Mouse (Mus musculus) left cerebral cortex, postnatal 10 days (tissue): ENCODE data around the gene Tln1. TPM values are rescaled to one million over a fixed set of nuclear protein-coding genes. Genes with fewer than 3 reads are reported as not detected.
"Not testable (repeated sequence)": the region's sequence is repeated elsewhere in the genome, so short reads cannot be mapped to it uniquely, and the experiment has no call there.

Source experiments
- DNase-seq, 2 experiments: peaks; one replicate each; pipeline ENCODE4 v3.0.0; 2021 to 2022; ENCODE audit warnings: low spot score in 2 of 2, mixed read lengths in 1 of 2; ENCODE audit errors: extremely low spot score in 1 of 2
- intact Hi-C: fragments of 180-260 bp; cut with DNase I; formaldehyde crosslinking; loops from one replicate; pipeline ENCODE4 v1.15.1; 2025
- total RNA-seq, 2 experiments: library from RNA; stranded (reverse); gene quantifications; 2 replicates each; pipeline ENCODE4 v1.2.3; 2021

Tln1 gene
- total RNA-seq, 2 experiments from 2014 or later: 48.7 to 55.3 TPM

- DNase-seq: peak; percentile 95 to 96
- intact Hi-C loops: loop anchor here (5.0 kb wide), 2 partner anchors 34 to 64 kb away; no protein-coding TSS in a partner anchor
Observed at GRCm38 (mm10) chr4:43493186-43493845, 69.2 kb downstream of the Tln1 start.

DNA sequence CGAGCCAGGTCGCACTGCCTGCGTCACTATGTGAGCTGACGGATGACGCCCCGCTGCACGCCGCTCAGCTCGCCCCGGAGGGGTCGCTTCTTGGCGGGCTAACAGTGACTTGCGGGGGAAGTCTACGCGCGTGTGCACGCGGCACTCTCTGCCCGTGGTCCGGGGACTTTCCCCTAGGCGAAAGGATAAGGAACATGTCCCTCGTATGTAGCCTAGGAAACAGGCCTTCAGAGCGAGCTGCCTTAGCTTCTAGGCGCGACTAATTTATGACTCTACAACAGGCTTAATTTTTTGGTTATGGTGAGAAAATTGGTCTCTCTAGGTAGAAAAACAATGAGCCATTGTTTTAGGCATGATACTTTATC, 69.7 kb downstream of the Tln1 start, which contains the start of gene Ccdc107:
Ccdc107 (plus strand) TSS at position 80 of the 365 bp plus-strand sequence.
- DNase-seq: peak; percentile 92 to 94
- intact Hi-C loops: loop anchor here (5.0 kb wide), 2 partner anchors 34 to 64 kb away; no protein-coding TSS in a partner anchor

- intact Hi-C loops: loop anchor here (5.0 kb wide), 2 partner anchors 35 to 65 kb away; no protein-coding TSS in a partner anchor
- DNase-seq: no peak
Observed at GRCm38 (mm10) chr4:43492101-43492820, 70.2 kb downstream of the Tln1 start.

DNA sequence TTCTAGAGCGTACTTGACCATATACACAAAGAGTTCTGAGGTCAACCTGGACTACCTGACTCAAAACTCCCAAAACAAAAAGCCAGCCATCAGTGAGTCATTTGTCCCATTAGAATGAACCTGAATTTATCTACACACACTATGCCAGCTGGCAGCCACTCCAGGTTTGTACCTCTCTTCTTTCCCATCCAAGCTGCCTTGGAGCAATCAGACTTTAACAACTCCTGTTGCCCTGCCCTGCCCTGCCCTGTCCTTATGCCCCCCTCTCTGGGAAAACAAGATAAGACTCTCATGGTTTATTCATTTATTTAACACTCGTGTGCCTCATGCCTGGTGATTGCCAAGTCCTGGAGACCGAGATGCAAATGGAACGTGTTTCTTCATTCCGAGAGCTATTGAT, 71.7 kb downstream of the Tln1 start:
- no peak for DNase-seq
- intact Hi-C loops: loop anchor here (5.0 kb wide), 2 partner anchors 36 to 66 kb away; no protein-coding TSS in a partner anchor

- intact Hi-C loops: loop anchor here (1.0 to 5.0 kb wide), 3 partner anchors 38 to 69 kb away; no protein-coding TSS in a partner anchor
- DNase-seq: no peak
Observed at GRCm38 (mm10) chr4:43489611-43490010, 72.9 kb downstream of the Tln1 start.

DNA sequence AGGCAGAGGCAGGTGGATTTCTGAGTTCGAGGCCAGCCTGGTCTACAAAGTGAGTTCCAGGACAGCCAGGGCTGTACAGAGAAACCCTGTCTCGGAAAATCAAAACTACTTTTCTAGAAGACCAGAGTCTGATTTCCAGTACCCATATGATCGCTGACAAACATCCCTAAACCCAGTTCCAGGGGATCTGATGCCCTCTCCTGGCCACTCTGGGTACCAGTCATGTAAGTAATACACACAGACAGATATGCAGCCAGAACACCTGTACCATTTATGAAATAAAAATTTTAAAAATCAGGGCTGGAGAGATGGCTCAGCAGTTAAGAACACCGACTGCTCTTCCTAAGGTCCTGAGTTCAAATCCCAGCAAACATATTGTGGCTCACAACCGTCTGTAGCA, 76.8 kb downstream of the Tln1 start:
- intact Hi-C loops, DNase-seq: not testable (repeated sequence)

GRCm38 (mm10) chr4:43483535-43484091, 78.9 kb downstream of the Tln1 start, which contains the start of gene Sit1:
Sit1 (minus strand) TSS chr4:43483734.
- intact Hi-C loops: no loop called here
- DNase-seq: no peak

DNA sequence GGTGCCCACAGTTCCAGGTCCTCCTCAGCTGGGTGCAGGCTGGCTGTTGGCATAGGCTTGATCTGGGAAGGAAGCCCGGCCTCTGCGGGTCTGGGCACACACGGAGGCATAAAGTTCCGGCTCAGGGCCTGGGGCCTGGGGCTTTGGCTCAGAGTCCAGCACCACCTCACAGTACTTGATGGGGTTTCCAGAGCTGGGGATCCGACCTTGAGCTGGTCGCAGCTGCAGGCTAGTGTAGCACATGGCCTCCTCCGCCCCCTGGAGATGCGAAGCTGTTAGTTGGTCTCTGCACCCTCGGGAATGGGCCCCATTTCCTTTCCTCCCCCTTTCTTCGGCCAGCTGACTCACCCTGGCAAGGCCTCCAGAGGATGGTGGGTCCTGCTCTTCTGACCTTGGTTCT, 79.9 kb downstream of the Tln1 start:
- intact Hi-C loops: no loop called here
- DNase-seq: no peak

- DNase-seq: no peak
- intact Hi-C loops: no loop called here
Observed at GRCm38 (mm10) chr4:43481894-43482456, 80.5 kb downstream of the Tln1 start.

Other genes with a start within 250 kb of the Tln1 start
- 100 to 1,000 TPM; 151 to 154 TPM for gene Rusc2, start 180.7 kb downstream of the Tln1 start, total RNA-seq
- gene Fam166b, start 133.6 kb downstream of the Tln1 start, total RNA-seq: under 1 TPM in 1 of 2 experiments, not detected in 1; 0.30 TPM
- 10 to 100 TPM; 71.7 to 74.2 TPM for gene Tesk1, start 120.8 kb downstream of the Tln1 start, total RNA-seq
- gene Cd72, start 108.1 kb downstream of the Tln1 start, total RNA-seq: 1 to 10 TPM in 1 of 2 experiments, not detected in 1; 1.2 TPM
- not detected for gene Sit1, start 79.0 kb downstream of the Tln1 start, total RNA-seq
- gene Ccdc107, start 69.8 kb downstream of the Tln1 start, total RNA-seq: 10 to 100 TPM; 31.1 to 32.5 TPM
- 1 to 10 TPM; 1.1 to 1.4 TPM for gene Arhgef39, start 63.0 kb downstream of the Tln1 start, total RNA-seq
- gene Car9, start 55.7 kb downstream of the Tln1 start, total RNA-seq: under 1 TPM in 1 of 2 experiments, not detected in 1; 0.45 TPM
- gene Tpm2, start 38.9 kb downstream of the Tln1 start, total RNA-seq: 1 to 10 TPM; 7.2 to 7.9 TPM
- 10 to 100 TPM; 74.4 to 74.6 TPM for gene Creb3, start 359 bp downstream of the Tln1 start, total RNA-seq
- gene Rgp1, start 16.0 kb upstream of the Tln1 start, total RNA-seq: 10 to 100 TPM; 48.5 to 49.7 TPM
- gene Gba2, start 16.2 kb upstream of the Tln1 start, total RNA-seq: 10 to 100 TPM; 64.1 to 67.1 TPM
- not detected for gene Msmp, start 21.8 kb upstream of the Tln1 start, total RNA-seq
- 10 to 100 TPM; 47.0 to 47.5 TPM for gene Npr2, start 69.2 kb upstream of the Tln1 start, total RNA-seq
- gene Spag8, start 90.9 kb upstream of the Tln1 start, total RNA-seq: 1 to 10 TPM; 2.1 to 2.7 TPM
- 10 to 100 TPM; 25.3 to 30.5 TPM for gene Hint2, start 93.8 kb upstream of the Tln1 start, total RNA-seq
- gene Tmem8b, start 106.3 kb upstream of the Tln1 start, total RNA-seq: 10 to 100 TPM; 57.8 to 60.1 TPM
- 1 to 10 TPM; 1.0 to 1.3 TPM for gene Fam221b, start 106.5 kb upstream of the Tln1 start, total RNA-seq
- gene Olfr70, start 138.1 kb upstream of the Tln1 start, total RNA-seq: not detected
- gene Olfr71, start 147.6 kb upstream of the Tln1 start, total RNA-seq: not detected
- 1 to 10 TPM in 1 of 2 experiments, under 1 TPM in 1; 0.87 to 1.1 TPM for gene Hrct1, start 164.5 kb upstream of the Tln1 start, total RNA-seq
- under 1 TPM; 0.43 TPM for gene Spaar, start 167.3 kb upstream of the Tln1 start, total RNA-seq
- gene Olfr159, start 208.3 kb upstream of the Tln1 start, total RNA-seq: not detected